ENCODE assay signal across 9 mouse cellular contexts in the genomic region with DNA sequence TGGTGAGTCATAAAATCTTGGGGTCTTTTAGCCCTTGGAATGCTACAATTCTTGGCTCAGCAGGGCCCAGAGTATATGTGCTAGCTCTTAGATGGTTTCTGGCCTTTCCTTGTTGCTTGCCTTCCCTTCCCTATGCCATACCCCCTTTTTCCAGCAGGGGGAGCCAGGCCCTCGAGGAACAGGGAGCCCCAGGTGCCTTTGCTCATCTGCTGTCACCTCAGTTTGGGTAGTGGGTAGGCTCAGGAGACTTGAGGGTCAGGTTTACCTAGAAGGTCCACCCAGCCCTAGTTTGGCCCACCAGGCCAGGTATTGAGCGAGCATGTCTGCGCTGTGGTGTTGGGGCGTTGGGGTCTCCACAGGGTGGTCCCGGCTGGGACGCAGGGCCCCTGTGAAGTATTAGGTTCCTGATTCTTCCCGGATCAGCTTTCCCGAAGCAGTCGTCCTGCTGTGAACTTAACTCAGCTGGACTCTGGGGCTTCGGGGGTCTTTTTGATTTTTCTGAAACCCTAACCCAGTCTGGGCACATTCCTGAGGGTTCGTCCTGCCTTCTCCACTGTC. TPM values are rescaled to one million over a fixed set of nuclear protein-coding genes. Genes with fewer than 3 reads are reported as not detected.
DNase-seq lines count a peak whose midpoint lies in the region; ATAC-seq and TF ChIP-seq lines count a peak whose summit lies in the region.
"Had no signal": no experiment of that assay in that cellular context is flagged by ENCODE, and none has a peak within 500 bp of the region (broad histone marks: within the 10 kb centered on the region; RNA-seq: fewer than 3 reads in every experiment).

No protein-coding gene starts in this region.

- H3K9ac ChIP-seq in heart, embryonic 14.5 days (ENCODE audit: low read length): no peak overlapping the region
- no peak overlapping the region for H3K9ac ChIP-seq in liver, embryonic 13.5 days
- H3K9ac ChIP-seq: hindbrain, embryonic 15.5 days had no signal

- TF ChIP-seq CTCF in bone marrow, adult 2 months (IDR thresholded peaks at IDR 0.05; ENCODE audit: control insufficient read depth, insufficient read depth, low read length): peak; percentile 83
- peak; percentile 87 for TF ChIP-seq CTCF in thymus, adult 2 months (IDR thresholded peaks at IDR 0.05; ENCODE audit: borderline replicate concordance, control insufficient read depth, extremely low read depth, insufficient read depth, low read length, poor library complexity)

- peaks cover 6% of the 10 kb centered on the region for H3K9me3 ChIP-seq in heart, embryonic 14.5 days (ENCODE audit: control insufficient read depth, low read length)
- H3K9me3 ChIP-seq in liver, embryonic 13.5 days (replicated peaks): no peaks in the 10 kb centered on the region
- H3K9me3 ChIP-seq: hindbrain, embryonic 15.5 days had no signal

- peak; percentile 64 for DNase-seq in CD4-positive helper T cell, adult 2 months (ENCODE audit: low read depth, low spot score)
- peak; percentile 71 to 88 for DNase-seq in kidney, postnatal 25 days
- peak; percentile 46 for DNase-seq in liver, embryonic 13.5 days
- DNase-seq in thymus, adult 2 months: peak; percentile 85

- H3K4me2 ChIP-seq in heart, embryonic 14.5 days (ENCODE audit: low read length): peak overlapping the region; percentile 49
- H3K4me2 ChIP-seq in liver, embryonic 13.5 days: peak overlapping the region; percentile 33
- H3K4me2 ChIP-seq: hindbrain, embryonic 15.5 days had no signal

- WGBS in bone marrow, adult 2 months: 49% methylated on average over 11 of the region's 11 CpGs
- 8% methylated on average over 11 of the region's 11 CpGs for WGBS in heart, embryonic 14.5 days
- 17% methylated on average over 11 of the region's 11 CpGs for WGBS in liver, embryonic 13.5 days (ENCODE audit: insufficient replicate concordance)
- 52% methylated on average over 11 of the region's 11 CpGs for WGBS in thymus, adult 2 months

- no peaks in the 10 kb centered on the region for H3K4me1 ChIP-seq in bone marrow, adult 2 months (ENCODE audit: control insufficient read depth, insufficient read depth, low read length)
- peaks cover 14 to 23% of the 10 kb centered on the region in 2 experiments for H3K4me1 ChIP-seq in heart, embryonic 14.5 days (ENCODE audit: control insufficient read depth in 2 of 2, insufficient read depth in 2 of 2, low read length in 2 of 2)
- peaks cover 28% of the 10 kb centered on the region for H3K4me1 ChIP-seq in liver, embryonic 13.5 days (replicated peaks)
- peaks cover 10% of the 10 kb centered on the region; the same call in 1 of the 2 replicates for H3K4me1 ChIP-seq in thymus, adult 2 months (replicated peaks; ENCODE audit: control insufficient read depth, insufficient read depth, low read length)

- peaks cover 29% of the 10 kb centered on the region for H3K27me3 ChIP-seq in heart, embryonic 14.5 days (ENCODE audit: control insufficient read depth, insufficient read depth, low read length)
- no peaks in the 10 kb centered on the region for H3K27me3 ChIP-seq in liver, embryonic 13.5 days
- no peaks in the 10 kb centered on the region for H3K27me3 ChIP-seq in thymus, adult 2 months (ENCODE audit: control insufficient read depth, insufficient read depth, low read length)
- H3K27me3 ChIP-seq: hindbrain, embryonic 15.5 days had no signal

- H3K27ac ChIP-seq in bone marrow, adult 2 months (ENCODE audit: control insufficient read depth, insufficient read depth, low read depth, low read length, poor library complexity): no peak overlapping the region
- no peak overlapping the region for H3K27ac ChIP-seq in heart, embryonic 14.5 days (replicated peaks in 1 of 2; ENCODE audit: control insufficient read depth in 1 of 2, insufficient read depth in 1 of 2, low read depth in 2 of 2, low read length in 2 of 2)
- no peak overlapping the region for H3K27ac ChIP-seq in liver, embryonic 13.5 days
- H3K27ac ChIP-seq in thymus, adult 2 months (ENCODE audit: control insufficient read depth, insufficient read depth, low read length): no peak overlapping the region
- H3K27ac ChIP-seq: hindbrain, embryonic 15.5 days had no signal

- no peak for TF ChIP-seq POLR2A in bone marrow, adult 2 months (IDR thresholded peaks at IDR 0.05; ENCODE audit: borderline replicate concordance, control insufficient read depth, low read depth, low read length)
- TF ChIP-seq POLR2A in thymus, adult 2 months (IDR thresholded peaks at IDR 0.05; ENCODE audit: control insufficient read depth, extremely low read depth, insufficient read depth, low read length, poor library complexity): no peak

- no peaks in the 10 kb centered on the region for H3K36me3 ChIP-seq in heart, embryonic 14.5 days (ENCODE audit: control insufficient read depth, insufficient read depth, low read length)
- H3K36me3 ChIP-seq in liver, embryonic 13.5 days: no peaks in the 10 kb centered on the region
- no peaks in the 10 kb centered on the region for H3K36me3 ChIP-seq in thymus, adult 2 months (ENCODE audit: control insufficient read depth, insufficient read depth, low read length)

- no peak overlapping the region for H3K4me3 ChIP-seq in bone marrow, adult 2 months (replicated peaks; ENCODE audit: control insufficient read depth, low read depth, low read length)
- H3K4me3 ChIP-seq in heart, embryonic 14.5 days (ENCODE audit: control insufficient read depth in 1 of 2, insufficient read depth in 1 of 2, low read depth in 1 of 2, low read length in 2 of 2): no peak overlapping the region
- H3K4me3 ChIP-seq in liver, embryonic 13.5 days (replicated peaks): no peak overlapping the region
- no peak overlapping the region for H3K4me3 ChIP-seq in thymus, adult 2 months (ENCODE audit: control insufficient read depth, insufficient read depth, low read length)
- H3K4me3 ChIP-seq: hindbrain, embryonic 15.5 days had no signal

- peak; percentile 75 for ATAC-seq in erythroblast, adult 5-6 weeks (replicated peaks; ENCODE audit: low FRiP score, poor library complexity, severe bottlenecking)
- ATAC-seq in heart, embryonic 14.5 days (ENCODE audit: insufficient number of reproducible peaks, insufficient read depth, low FRiP score, low read depth): no peak
- ATAC-seq in liver, embryonic 13.5 days (ENCODE audit: low read depth): no peak
- 0 out of 2 replicates have a peak, but pooled peaks have one; percentile 27 for ATAC-seq in neutrophil, adult 5-6 weeks (ENCODE audit: extremely low read depth, insufficient number of reproducible peaks, low FRiP score, poor library complexity, severe bottlenecking)

RNA-seq across cellular contexts. Expression of a gene that starts 26.6 kb away (rescaled TPM):
- polyA plus RNA-seq in bone marrow, adult 2 months (2011; ENCODE audit: insufficient read depth, insufficient read length, low replicate concordance, missing spikeins): not detected in 2 replicates
- total RNA-seq in erythroblast, adult 5-6 weeks (2015; ENCODE audit: low replicate concordance): not detected in 2 replicates
- not detected in 2 replicates for total RNA-seq in erythroblast, adult 5-6 weeks (2017; ENCODE audit: low replicate concordance)
- not detected in 2 replicates for polyA plus RNA-seq in heart, embryonic 14.5 days (2014; fragmentation: Nextera tagmentation; extraction: Ambion mirVana)
- polyA plus RNA-seq in liver, embryonic 13.5 days (2015; fragmentation: Nextera tagmentation; extraction: Ambion mirVana): not detected in 2 replicates
- not detected in 2 replicates for total RNA-seq in neutrophil, adult 5-6 weeks (2017)
- polyA plus RNA-seq in thymus, adult 2 months (2012; rRNA removed): 1.1 and 1.2 TPM in 2 replicates

RNA-seq across cellular contexts. Expression of a gene that starts 38.8 kb away (rescaled TPM):
- polyA plus RNA-seq in bone marrow, adult 2 months (2011; ENCODE audit: insufficient read depth, insufficient read length, low replicate concordance, missing spikeins): not detected in 2 replicates
- not detected in 2 replicates for total RNA-seq in erythroblast, adult 5-6 weeks (2015; ENCODE audit: low replicate concordance)
- total RNA-seq in erythroblast, adult 5-6 weeks (2017; ENCODE audit: low replicate concordance): not detected in 2 replicates
- polyA plus RNA-seq in heart, embryonic 14.5 days (2014; fragmentation: Nextera tagmentation; extraction: Ambion mirVana): not detected in 2 replicates
- not detected in 2 replicates for polyA plus RNA-seq in liver, embryonic 13.5 days (2015; fragmentation: Nextera tagmentation; extraction: Ambion mirVana)
- total RNA-seq in neutrophil, adult 5-6 weeks (2017): not detected in 2 replicates
- polyA plus RNA-seq in thymus, adult 2 months (2012; rRNA removed): not detected in 2 replicates
- polyA plus RNA-seq: hindbrain, embryonic 15.5 days had no signal

RNA-seq across cellular contexts. Expression of a gene that starts 46.5 kb away (rescaled TPM):
- polyA plus RNA-seq in bone marrow, adult 2 months (2011; ENCODE audit: insufficient read depth, insufficient read length, low replicate concordance, missing spikeins): 21.5 and 26.4 TPM in 2 replicates
- total RNA-seq in erythroblast, adult 5-6 weeks (2015; ENCODE audit: low replicate concordance): 15.5 and 23.1 TPM in 2 replicates
- total RNA-seq in erythroblast, adult 5-6 weeks (2017; ENCODE audit: low replicate concordance): 34.8 and 47.0 TPM in 2 replicates
- 40.0 and 45.9 TPM in 2 replicates for polyA plus RNA-seq in heart, embryonic 14.5 days (2014; fragmentation: Nextera tagmentation; extraction: Ambion mirVana)
- polyA plus RNA-seq in liver, embryonic 13.5 days (2015; fragmentation: Nextera tagmentation; extraction: Ambion mirVana): 11.8 and 12.4 TPM in 2 replicates
- total RNA-seq in neutrophil, adult 5-6 weeks (2017): 71.6 and 74.6 TPM in 2 replicates
- polyA plus RNA-seq in thymus, adult 2 months (2012; rRNA removed): 64.3 and 70.4 TPM in 2 replicates

Comparison
In these comparisons a context has a peak if more than half of its experiments do, and no peak if none do; other contexts are left out.
1. ATAC-seq: peak in erythroblast, adult 5-6 weeks (single experiment) and neutrophil, adult 5-6 weeks (single experiment); none in heart, embryonic 14.5 days (single experiment) and liver, embryonic 13.5 days (single experiment).
2. Peak in every context shown above with its lines, with median percentiles within 50 percentile points of each other: DNase-seq.